Mouse (Mus musculus): ENCODE results near the gene Gm20517. TPM values are rescaled to one million over a fixed set of nuclear protein-coding genes. Genes with fewer than 3 reads are reported as not detected.
A peak's percentile ranks its signal among the peaks of the same experiment; 100 is the strongest.
"Not testable (repeated sequence)": the region's sequence is repeated elsewhere in the genome, so short reads cannot be mapped to it uniquely, and the experiment has no call there.

Gm20517 gene
- polyA plus RNA-seq, 3 experiments from 2014 or later: 0.68 to 0.79 TPM; not detected in 1

DNA sequence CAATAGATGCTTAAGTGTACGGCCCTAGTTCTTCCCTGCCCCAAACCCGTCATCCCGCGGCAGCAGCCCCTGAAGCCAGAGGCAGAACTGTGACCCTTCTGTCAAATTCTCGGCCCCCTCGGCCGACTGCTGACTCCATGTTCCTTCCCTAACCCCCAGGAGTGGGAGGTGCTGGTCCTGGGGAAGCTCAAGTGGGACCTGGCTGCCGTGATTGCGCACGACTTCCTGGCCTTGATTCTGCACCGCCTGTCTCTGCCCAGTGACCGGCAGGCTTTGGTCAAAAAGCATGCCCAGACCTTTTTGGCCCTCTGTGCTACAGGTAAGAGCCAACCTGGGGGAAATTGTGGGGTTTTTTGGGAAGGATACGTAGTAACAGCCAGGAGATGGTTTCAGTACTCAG, 14.1 kb upstream of the Gm20517 start:
- ATAC-seq: no peak

DNA sequence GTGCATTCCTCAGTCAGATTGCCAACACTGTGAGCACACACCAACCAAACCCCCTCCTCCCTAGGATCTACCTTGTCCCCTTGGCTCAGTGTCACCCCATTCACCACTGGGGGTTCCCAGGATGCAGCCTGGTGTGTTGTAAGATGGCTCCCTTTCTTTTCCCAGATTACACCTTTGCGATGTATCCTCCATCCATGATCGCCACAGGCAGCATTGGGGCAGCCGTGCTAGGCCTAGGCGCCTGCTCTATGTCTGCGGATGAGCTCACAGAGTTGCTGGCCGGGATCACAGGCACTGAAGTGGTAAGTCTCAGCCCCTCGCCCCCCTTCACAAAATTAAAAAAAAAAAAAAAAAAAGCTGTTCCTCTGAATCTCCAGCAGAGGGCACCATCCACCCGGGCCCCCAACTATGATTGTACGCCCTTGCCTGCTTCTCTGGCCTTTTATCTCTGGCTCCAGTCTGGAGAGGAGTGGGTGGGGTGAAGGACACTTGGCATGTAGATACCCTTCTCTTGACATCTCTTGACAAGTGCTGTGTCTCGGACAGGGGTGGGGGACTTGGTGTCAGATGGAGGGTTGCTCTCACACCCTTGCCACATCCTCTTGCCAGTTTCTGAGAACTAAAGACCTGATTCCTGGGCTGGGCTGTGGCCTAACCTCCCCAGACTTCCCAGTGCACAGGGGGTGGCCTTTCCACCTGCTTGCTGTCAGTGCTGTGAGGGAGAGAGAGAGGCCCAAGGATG, 13.4 kb upstream of the Gm20517 start:
- ATAC-seq: peak; percentile 21

DNA sequence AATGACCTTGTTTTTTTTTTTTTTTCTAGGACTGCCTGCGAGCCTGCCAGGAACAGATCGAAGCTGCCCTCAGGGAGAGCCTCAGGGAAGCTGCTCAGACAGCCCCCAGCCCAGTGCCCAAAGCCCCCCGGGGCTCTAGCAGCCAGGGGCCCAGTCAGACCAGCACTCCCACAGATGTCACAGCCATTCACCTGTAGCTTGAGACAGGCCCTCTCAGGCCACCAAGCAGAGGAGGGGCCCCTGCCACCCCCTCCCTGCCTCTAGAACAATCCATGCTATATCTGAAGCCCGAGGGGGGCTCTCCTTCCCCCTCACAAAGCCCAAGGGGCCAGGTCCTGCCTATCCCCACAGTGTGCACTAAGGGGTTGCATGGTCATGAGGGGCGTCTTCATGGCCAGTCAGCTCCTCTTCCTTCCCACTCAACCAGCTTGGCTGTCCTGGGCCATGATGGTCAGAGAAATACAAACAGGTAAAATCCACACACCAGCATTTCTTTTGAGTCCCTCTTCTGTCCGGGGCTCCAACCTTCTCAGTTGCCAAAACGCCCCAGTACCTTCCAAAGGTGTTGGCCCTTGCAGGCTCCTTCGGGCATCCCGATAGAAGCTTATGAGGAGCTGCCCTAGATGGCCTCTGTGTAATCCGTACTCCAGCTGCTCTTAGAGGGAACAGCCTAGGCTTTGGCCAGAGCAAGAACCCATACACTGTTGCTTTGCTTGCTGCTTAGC, 12.6 kb upstream of the Gm20517 start:
- ATAC-seq: not testable (repeated sequence)

DNA sequence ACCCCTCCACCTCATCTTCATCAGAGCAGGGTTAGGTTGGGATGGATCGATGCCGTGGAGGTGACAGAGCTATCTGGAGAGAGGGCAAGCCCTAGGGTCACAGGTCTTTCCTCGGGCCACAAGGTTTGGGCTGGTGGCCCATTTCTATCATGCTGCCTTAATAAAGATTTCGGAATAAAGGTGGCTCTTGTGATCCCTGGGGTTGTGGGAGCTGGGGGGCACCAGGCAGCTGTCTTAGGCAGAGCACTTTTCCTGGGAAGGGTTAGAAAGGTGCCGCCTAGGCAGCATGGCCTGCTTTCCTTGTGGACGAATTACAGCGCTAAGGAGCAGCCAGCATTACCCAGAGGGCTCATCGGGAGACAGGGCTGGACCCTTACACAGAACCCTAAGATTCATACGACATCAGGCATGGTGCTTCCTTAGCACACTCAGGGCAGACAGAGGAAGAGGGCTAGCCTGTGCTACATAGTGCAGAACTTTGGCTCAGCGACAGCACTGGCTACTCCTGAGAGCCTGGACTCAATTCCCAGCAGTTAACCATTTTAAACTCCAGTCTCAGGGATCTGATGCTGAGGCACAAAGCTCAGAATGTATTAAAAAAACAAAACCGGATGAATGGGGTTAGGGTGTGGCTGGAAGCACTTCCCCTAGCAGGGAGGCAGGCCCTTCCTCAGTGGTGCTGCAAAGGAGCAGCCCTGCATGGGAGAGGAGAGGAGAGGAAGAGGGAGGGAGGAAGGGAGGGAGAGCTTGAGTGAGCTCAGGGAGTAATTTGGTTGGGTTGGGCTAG, 11.7 kb upstream of the Gm20517 start:
- ATAC-seq: peak; percentile 36

DNA sequence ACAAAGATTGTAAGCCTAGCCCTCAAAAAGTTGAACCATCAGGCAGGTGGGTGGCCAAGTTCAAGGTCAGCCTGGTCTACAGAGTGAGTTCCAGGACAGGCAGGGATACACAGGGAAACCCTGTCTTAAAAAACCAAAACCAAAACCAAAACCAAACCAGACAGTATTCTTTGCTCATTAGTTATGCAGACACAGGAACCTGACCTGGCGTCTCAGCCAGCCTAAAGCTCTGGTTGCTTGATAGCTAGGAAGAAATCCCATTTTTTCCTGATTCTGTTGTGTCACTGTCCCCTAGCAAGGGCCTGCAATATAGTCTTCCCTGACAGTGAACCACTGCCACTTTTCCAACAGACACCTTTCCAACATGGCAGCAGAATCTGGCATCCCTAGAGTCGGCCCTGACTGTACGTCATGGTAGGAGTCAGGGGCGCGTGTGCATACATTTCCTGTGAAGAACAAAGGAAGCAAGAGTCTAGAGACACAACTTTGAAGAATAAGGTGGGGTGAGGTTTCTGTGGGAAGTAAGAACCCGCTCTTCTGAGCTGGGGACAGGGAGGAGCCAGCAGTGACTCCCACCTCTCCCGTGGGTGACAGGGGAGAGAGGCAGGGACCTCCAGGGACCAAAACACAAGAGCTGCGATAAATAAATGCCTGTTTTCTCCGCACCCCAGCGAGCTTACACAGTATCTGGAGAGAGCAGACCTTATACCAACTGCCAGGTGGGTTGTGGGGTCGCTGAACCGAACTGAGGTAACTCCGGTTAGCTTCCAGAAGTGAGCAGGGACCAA, 10.6 kb upstream of the Gm20517 start:
- ATAC-seq: peak; percentile 76

DNA sequence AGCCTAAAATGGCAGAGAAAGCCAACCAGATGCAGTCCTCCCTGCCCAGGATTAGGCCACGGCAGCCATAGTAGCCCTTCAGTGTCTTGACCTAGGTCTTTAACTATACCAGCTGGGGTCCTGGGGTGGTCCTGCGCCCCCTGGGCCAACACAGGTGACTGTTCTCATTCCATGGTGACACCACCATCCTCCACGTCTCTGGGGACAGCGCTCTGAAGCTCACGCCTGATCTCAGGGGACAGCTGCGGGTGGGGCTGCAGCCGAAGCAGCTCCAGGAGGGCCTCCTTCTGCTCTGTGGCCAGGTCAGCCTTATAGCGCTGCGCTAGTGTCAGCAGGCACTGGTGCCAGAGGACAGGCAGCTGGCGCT, 10.0 kb upstream of the Gm20517 start:
- no peak for ATAC-seq

DNA sequence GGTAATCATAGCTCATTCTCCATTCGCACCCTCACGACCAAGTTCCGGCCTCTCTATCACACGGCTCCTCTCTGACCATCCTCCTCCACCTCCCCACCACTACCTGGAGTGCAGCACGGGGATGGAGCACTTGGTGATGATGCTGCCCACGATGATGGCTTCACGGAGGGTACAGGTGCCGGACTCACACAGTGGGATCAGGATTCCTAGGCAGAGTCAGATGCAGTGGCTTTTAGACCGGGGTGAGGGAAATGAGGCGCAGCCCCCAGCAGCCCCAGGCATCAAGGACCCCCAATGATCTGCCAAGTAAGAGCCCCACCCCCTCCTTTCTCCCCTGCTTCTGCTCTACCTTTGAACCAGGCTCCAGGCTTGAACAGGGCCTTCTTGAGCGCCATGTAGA, 9.1 kb upstream of the Gm20517 start:
- ATAC-seq: no peak

DNA sequence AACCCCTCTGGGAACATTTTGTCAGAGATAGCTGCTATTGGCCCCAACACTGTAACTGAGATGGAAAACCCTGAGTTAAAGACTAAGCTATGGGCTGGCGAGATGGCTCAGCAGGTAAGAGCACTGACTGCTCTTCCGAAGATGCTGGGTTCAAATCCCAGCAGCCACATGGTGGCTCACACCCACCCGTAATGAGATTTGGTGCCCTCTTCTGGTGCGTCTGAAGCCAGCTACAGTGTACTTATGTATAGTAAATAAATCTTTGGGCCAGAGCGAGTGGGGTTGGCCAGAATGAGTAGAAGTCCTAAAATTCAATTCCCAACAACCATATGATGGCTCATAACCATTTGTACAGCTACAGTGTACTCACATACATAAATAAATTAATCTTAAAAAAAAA, 5.2 kb upstream of the Gm20517 start:
- no peak for ATAC-seq

DNA sequence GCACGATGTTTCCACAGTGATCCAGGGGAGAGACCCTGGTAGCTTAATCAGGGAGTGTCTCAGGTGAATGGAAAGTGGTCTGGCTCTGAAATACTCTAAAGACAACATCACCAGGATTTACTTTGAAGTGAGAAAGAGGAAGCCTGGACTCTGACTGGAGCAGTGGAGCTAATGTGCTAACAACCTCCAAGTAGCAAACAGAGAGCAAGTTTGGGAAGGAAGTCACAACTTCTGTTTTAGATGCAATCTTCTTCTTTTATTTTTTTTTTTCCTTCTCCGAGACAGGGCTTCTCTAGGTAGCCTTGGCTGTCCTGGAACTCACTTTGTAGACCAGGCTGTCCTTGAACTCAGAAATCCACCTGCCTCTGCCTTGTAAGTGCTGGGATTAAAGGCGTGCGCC, 2.2 kb upstream of the Gm20517 start:
- ATAC-seq: no peak

DNA sequence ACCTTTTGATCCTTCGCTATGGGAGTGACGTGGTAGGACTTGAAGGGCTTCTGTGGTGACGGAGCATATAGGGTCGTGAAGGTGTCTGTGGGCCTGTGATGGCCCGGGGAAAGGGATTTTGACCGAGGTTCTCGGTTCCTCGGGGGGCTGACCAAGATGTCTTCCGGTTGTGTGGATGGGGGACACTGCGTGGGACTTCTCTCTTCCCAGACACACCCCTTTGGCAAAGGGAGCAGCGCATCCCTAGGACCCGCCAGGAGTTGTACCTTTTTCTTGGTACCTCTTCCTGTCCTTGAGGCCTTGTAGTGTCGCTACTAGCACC, 233 bp downstream of the Gm20517 start:
- ATAC-seq: peak; percentile 18

DNA sequence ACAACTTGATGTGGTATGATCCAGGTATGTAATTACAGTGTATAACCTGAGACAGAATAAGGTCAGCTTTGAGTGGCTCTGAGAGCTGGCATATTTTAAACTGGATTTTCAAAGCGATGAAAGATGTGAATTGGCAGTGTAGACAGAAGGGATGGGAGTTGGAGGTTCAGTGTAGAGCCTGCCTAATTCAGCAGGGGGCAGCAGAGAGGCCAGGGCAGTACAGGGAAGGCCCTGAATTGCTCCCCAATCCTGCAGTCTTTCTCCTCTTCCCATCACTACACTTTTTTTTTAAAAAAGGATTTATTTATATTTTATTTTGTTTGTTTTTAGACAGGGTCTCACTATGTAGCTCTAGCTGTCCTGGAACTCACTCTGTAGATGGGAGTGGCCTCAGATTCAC, 2.6 kb downstream of the Gm20517 start:
- no peak for ATAC-seq

DNA sequence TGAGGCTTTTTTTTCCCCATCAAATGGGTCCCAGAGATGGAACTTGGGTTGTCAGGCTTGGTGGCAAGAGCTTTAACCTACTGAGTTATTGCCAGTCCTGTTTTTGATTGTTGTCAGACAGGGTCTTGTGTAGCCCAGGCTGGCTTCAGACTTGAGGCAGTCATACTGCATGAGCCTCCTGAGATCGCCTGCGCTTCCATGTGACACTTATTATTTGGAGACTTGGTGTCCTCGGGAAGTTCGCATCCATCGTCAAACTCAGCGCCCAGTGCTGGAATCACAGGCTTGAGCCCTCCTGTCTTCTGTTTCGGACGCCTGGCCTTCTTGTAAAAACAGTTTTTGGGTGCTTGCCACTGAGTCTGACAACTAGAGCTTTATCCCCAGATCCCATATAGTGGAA, 4.7 kb downstream of the Gm20517 start:
- ATAC-seq: no peak

DNA sequence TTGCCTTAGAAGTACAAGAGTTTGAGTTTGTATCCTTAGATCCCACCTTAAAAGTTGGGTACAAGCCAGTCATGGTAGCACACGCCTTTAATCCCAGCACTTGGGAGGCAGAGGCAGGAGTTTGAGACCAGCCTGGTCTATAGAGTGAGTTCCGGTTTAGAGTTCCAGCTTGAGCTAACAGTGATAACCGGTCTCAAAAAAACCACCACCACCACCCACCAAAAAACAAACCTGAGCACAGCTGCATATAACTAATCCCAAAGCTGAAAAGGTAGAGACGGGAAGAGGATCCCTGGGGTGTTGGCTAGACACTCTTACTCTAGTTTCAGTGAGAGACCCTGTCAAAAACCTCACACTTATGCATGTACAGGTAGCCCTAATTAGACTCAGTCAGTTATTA, 5.3 kb downstream of the Gm20517 start:
- ATAC-seq: no peak

DNA sequence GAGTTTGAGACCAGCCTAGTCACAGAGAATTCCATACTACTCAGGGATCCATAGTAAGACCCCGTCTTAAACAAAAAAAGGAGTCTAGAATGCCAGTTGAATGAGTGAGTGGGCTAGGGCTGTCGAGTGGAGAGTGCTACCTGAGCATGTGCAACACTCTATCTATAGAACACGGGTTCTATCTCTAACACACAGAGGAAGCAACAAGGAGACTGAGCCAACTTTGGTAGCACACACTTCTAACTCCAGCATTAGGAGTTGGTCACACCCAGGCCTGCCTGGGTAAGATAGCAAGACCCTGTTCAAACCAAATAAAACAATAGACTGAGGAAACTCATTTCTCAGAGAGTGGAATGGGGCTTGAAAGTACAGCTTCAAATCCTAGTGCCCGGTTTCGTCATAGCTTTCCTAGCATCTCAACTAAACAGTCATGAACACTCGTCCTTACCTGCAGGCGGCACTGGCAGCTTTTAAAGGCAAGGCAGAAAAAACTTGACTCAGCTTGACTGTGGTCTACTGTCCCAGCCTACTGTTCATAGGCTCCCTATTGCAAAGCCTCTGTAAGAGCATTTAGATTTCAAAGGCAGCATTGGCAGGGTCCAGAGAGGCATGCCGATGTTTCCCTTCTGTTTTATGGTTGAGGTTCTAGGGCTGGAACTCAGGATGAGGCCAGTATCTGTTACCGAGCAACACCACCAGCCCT, 6.4 kb downstream of the Gm20517 start:
- ATAC-seq: no peak

DNA sequence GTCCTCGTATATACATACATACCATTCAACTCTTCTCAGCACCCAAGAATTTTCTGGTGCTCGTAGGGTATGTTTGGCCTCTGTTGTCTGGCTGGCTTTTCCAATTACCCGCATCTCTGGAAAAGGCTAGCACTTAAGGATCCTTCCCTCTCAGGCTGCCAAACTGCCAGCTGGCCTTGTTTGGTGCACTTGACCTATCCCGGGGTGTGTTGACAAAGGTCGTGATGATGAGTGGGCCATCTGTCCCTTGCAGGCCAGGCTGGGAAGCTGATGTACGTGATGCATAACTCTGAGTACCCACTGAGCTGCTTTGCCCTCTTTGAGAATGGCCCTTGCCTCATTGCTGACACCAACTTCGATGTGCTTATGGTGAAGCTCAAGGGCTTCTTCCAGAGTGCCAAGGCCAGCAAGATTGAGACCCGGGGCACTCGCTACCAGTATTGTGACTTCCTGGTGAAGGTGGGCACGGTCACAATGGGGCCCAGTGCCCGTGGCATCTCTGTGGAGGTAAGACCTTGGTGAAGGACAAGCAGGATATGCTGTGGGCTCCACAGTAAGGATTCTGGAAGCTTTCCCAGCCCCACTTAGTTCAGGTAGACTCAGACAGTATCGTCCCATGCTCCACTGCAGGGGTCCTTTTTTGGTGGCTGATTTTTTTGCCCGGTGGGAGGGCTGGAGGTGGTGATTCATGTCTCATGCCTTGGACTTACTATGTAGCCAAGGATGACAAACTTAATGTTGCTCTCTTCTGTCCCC, 7.3 kb downstream of the Gm20517 start:
- no peak for ATAC-seq

DNA sequence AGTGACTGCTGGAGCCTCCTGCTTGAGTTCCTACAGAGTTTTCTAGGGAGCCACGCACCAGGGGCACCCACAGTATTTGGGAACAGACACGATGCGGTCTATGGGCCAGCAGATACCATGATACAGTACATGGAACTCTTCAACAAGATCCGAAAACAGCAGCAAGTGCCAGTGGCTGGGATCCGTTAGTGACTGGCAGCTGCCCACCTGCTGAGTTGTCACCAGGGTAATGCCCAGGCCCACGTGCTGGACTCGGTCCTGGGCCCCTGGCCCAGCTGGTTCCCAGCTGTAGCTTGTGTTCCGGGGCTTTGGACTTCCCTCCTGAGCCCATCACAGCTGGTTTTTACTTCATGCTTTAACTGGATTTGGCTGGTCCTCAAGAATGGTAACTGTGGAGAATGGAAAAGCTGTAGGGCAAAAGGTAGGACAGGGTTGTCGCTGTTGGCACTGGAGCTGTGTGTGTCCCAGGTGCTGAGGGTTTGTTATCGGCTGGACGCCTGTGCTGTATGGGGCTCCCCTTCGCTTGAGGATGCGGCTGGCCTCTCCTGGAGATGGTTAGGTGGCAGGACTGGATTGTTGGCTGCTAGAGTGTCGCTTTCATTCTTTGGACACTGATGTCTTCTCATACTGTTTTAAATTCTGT, 11.6 kb downstream of the Gm20517 start:
- no peak for ATAC-seq

DNA sequence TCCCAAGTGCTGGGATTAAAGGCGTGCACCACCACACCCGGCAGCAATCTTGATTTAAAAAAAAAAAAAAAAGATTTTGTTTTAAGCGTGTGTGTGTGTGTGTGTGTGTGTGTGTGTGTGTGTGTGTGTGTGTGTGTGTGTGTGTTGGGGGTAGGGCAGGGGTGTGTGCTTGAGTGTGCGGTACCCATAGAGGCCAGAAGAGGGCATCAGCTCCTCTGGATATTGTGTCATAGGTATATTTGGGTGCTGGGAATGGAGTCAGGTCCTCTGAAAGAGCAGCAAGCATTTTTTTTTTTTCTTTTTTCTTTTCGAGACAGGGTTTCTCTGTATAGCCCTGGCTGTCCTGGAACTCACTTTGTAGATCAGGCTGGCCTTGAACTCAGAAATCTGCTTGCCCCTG, 13.2 kb downstream of the Gm20517 start:
- ATAC-seq: not testable (repeated sequence)

DNA sequence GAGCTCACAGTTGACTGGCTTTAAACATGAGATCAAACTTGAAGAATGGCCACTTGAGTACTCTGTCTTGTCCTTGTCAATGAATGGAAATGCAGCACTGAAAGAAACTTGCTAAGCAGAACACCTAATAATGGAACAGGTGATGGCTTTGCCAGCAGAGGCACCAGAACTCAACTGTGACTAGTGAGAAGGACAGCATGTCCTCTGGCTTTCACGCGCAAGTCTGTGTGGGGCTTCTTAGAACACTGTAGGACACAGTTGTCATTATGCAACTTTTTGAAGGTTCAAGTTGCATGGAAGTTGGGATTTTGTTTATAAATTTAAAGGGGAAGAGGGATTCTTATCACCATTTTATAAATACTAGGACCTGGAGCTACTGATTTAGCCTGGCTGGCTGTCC, 13.7 kb downstream of the Gm20517 start:
- no peak for ATAC-seq

DNA sequence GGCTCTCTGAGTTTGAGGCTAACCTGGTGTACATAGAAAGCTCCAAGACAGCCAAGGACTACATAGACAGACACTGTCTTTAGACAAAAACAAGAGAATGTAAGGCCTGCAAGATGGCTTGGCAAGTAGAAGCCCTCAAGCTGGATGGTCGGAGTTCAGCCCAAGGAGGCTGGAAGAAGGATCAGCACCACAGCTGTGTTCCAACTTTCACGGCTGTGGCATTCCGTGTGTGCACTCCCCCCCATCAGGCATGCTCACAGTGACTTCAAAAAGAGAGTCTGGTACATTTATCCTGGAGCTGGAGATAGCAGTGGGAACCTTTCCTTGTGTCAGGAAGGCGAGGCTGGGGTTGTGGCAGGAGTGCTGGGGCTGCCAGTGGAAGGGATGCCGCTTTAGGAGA, 14.6 kb downstream of the Gm20517 start:
- ATAC-seq: no peak

DNA sequence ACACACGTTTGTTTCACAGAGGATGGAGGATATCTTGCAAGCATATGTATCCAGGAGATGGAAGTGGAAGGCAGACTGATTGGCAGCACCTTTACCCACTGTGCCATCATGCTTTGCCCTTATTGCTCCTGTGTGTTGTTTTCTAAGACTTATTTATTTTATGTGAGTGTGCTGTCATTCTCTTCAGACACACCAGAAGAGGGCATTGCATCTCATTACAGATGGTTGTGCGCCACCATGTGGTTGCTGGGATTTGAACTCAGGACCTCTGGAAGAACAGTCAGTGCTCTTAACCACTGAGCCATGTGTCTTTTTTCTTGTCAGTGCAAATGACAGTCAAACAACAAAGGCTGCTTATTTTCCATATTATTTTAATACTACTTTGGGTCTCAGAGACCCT, 16.4 kb downstream of the Gm20517 start:
- no peak for ATAC-seq
